Mouse (Mus musculus) limb, embryonic 11.5 days (tissue): ENCODE measurements around the gene Otud7a. TPM values are rescaled to one million over a fixed set of nuclear protein-coding genes. Genes with fewer than 3 reads are reported as not detected.

Source experiments
- ATAC-seq: fragments of 200-750 bp; cut with Nextera tagmentation; 2 replicates; pipeline ENCODE4 v1.8.0; 2017; ENCODE audit warnings: low read depth; ENCODE audit not compliant: insufficient number of reproducible peaks, low FRiP score, low TSS enrichment
- DNase-seq: peaks from one replicate; pipeline ENCODE4 v3.0.0-alpha.2; 2015; ENCODE audit warnings: low spot score
- H3K27ac ChIP-seq: fragments of 300-500 bp; sonication (generic); replicated peaks from 2 replicates; pipeline ENCODE4 v1.5.1; 2014; ENCODE audit warnings: low read depth, mild to moderate bottlenecking, low read length
- H3K27me3 ChIP-seq: fragments of 300-500 bp; sonication (generic); 2 replicates; pipeline ENCODE4 v1.6.1; 2014; ENCODE audit warnings: mild to moderate bottlenecking, low read length, mixed read lengths; ENCODE audit not compliant: control insufficient read depth, insufficient read depth
- H3K36me3 ChIP-seq: fragments of 300-500 bp; sonication (generic); 2 replicates; pipeline ENCODE4 v1.6.1; 2014; ENCODE audit warnings: mild to moderate bottlenecking, low read length, moderate library complexity, mixed read lengths; ENCODE audit not compliant: control insufficient read depth, insufficient read depth
- H3K4me1 ChIP-seq: fragments of 300-500 bp; sonication (generic); 2 replicates; pipeline ENCODE4 v1.6.1; 2014; ENCODE audit warnings: low read length, mixed read lengths; ENCODE audit not compliant: control insufficient read depth, insufficient read depth
- H3K4me2 ChIP-seq: fragments of 300-500 bp; sonication (generic); 2 replicates; pipeline ENCODE4 v1.6.1; 2014; ENCODE audit warnings: low read depth, mild to moderate bottlenecking, moderate library complexity; ENCODE audit not compliant: severe bottlenecking
- H3K4me3 ChIP-seq: fragments of 300-500 bp; sonication (generic); 2 replicates; pipeline ENCODE4 v1.5.1; 2014; ENCODE audit warnings: low read depth, low read length
- H3K9ac ChIP-seq: fragments of 300-500 bp; sonication (generic); 2 replicates; pipeline ENCODE4 v1.6.1; 2014; ENCODE audit warnings: mild to moderate bottlenecking, low read length
- H3K9me3 ChIP-seq: fragments of 300-500 bp; sonication (generic); 2 replicates; pipeline ENCODE4 v1.6.1; 2016; ENCODE audit warnings: low read length; ENCODE audit not compliant: control insufficient read depth
- WGBS: fragments of 180-500 bp; shearing (Covaris S2); extraction: QIAGEN DNeasy Blood & Tissue Kit; methylation state at CpG from one replicate; pipeline ENCODE4 v1.1.7; 2014; 5-methylcytosine and 5-hydroxymethylcytosine counted together
- polyA plus RNA-seq: library from polyadenylated mRNA; unstranded; fragments of >200 nt; fragmentation: Nextera tagmentation; extraction: Ambion mirVana; gene quantifications from 2 replicates; pipeline ENCODE4 v1.2.1, GENCODE M21; 2014

Otud7a gene
- polyA plus RNA-seq, 1 experiment from 2014 or later = 0.25 TPM

GRCm38 (mm10) chr7:63590305-63590704 is 145.8 kb downstream of the Otud7a start:
- H3K4me2 ChIP-seq = no peak overlapping the region
- ATAC-seq (no peak), DNase-seq (no peak)
- H3K4me3 ChIP-seq = no peak overlapping the region
- no peaks in the 10 kb centered on the region for H3K9me3 ChIP-seq
- no peak overlapping the region for H3K27ac ChIP-seq
- no peaks in the 10 kb centered on the region for H3K27me3 ChIP-seq
- no peaks in the 10 kb centered on the region for H3K4me1 ChIP-seq
- WGBS = 64% methylated on average over 2 of the region's 2 CpGs
- no peak overlapping the region for H3K9ac ChIP-seq
- H3K36me3 ChIP-seq = no peaks in the 10 kb centered on the region

- Histone ChIP-seq H3K36me3 (no peaks in the 10 kb centered on the region), H3K9me3 (no peaks in the 10 kb centered on the region), H3K4me1 (no peaks in the 10 kb centered on the region), H3K4me3 (no peak overlapping the region), H3K27ac (no peak overlapping the region), H3K27me3 (no peaks in the 10 kb centered on the region), H3K9ac (no peak overlapping the region), H3K4me2 (no peak overlapping the region)
- ATAC-seq (no peak), DNase-seq (no peak)
- 59% methylated on average over 4 of the region's 4 CpGs for WGBS
Observed at GRCm38 (mm10) chr7:63591322-63591721, 146.8 kb downstream of the Otud7a start.

DNA sequence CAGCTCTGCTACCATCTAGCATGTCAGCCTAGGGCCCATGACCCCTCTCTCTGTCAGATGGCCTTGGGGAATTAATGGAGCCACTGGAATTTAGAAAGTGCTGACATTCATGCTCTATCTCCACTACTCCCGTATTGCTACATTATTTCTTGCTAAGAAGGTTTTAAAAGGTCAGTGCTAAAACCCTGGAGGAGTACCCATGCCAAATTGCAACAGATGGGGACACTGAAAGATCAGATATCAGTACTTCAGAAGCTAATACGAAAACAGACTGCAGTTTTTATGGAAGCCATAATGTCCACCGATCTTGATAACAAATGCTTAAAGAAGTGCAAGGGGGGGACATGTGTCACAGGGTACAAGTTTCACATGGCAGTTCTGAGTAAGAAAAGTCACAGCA is 147.5 kb downstream of the Otud7a start:
- Histone ChIP-seq H3K36me3 (no peaks in the 10 kb centered on the region), H3K27ac (no peak overlapping the region), H3K27me3 (no peaks in the 10 kb centered on the region), H3K9me3 (no peaks in the 10 kb centered on the region), H3K4me2 (no peak overlapping the region), H3K9ac (no peak overlapping the region), H3K4me1 (no peaks in the 10 kb centered on the region), H3K4me3 (no peak overlapping the region)
- ATAC-seq = no peak
- DNase-seq = no peak
- 58% methylated on average over 3 of the region's 3 CpGs for WGBS

- no peak overlapping the region for H3K4me2 ChIP-seq
- no peak overlapping the region for H3K9ac ChIP-seq
- no peak for ATAC-seq
- no peaks in the 10 kb centered on the region for H3K9me3 ChIP-seq
- H3K27ac ChIP-seq = no peak overlapping the region
- no peak overlapping the region for H3K4me3 ChIP-seq
- H3K4me1 ChIP-seq = no peaks in the 10 kb centered on the region
- H3K36me3 ChIP-seq = no peaks in the 10 kb centered on the region
- no peak for DNase-seq
- WGBS = 98% methylated on average over 1 of the region's 1 CpGs
- no peaks in the 10 kb centered on the region for H3K27me3 ChIP-seq
Observed at GRCm38 (mm10) chr7:63604827-63605226, 160.3 kb downstream of the Otud7a start.

GRCm38 (mm10) chr7:63617018-63617417 is 172.5 kb downstream of the Otud7a start:
- Histone ChIP-seq H3K27ac (no peak overlapping the region), H3K9me3 (no peaks in the 10 kb centered on the region), H3K9ac (no peak overlapping the region), H3K36me3 (no peaks in the 10 kb centered on the region), H3K4me1 (no peaks in the 10 kb centered on the region), H3K4me3 (no peak overlapping the region), H3K27me3 (no peaks in the 10 kb centered on the region), H3K4me2 (no peak overlapping the region)
- ATAC-seq (no peak), DNase-seq (no peak)
- 86% methylated on average over 3 of the region's 3 CpGs for WGBS

DNA sequence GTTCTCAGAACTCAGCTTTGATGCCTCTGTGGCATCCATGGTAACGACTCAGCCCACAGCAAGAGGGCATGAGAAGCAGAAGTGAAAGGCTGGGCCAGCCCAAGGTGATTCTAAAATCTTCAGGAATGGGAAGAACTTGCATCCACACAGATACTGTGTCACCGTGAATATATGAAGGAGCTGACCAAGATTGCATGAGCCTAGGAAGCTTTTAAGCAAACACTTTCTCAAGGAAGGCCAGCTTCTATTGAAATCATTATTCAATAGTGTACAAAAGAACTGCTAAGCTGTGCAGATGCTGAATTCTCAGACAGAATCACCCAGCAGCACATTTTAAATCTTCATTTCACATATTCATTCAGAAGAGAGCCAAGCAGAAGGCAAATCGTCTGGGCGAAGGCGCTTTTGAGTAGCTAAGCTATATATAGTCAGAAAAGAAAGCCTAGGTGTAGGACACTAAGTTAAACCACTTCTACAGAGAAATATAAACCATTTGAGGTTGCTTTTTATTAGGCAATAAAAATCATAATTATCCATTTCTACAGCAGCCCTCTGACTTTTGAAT is 176.3 kb downstream of the Otud7a start:
- Histone ChIP-seq H3K27me3 (no peaks in the 10 kb centered on the region), H3K9ac (no peak overlapping the region), H3K4me3 (no peak overlapping the region), H3K27ac (no peak overlapping the region), H3K4me2 (no peak overlapping the region), H3K4me1 (no peaks in the 10 kb centered on the region), H3K36me3 (no peaks in the 10 kb centered on the region), H3K9me3 (no peaks in the 10 kb centered on the region)
- 93% methylated on average over 5 of the region's 5 CpGs for WGBS
- ATAC-seq = no peak
- no peak for DNase-seq

DNA sequence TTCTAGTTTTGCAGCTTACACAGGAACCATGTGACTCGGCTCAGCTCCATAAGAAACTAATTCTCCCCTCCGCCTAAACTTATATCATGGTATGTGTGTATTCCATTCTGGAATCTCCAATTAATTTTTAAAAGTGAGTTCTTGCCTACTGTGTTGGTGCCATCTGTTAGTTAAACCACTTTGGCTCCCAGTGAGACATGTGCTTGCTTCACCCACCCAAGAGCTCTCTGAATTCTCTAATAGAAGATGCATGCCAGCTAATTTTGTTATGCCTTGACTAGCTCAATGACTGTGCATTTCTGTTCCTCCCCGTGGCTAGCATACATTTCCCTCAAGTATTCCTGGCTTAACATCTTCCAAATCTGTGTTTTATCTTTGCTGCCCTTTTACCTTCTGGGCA is 193.1 kb downstream of the Otud7a start:
- Histone ChIP-seq H3K4me2 (no peak overlapping the region), H3K27ac (no peak overlapping the region), H3K9me3 (no peaks in the 10 kb centered on the region), H3K4me1 (no peaks in the 10 kb centered on the region), H3K27me3 (no peaks in the 10 kb centered on the region), H3K4me3 (no peak overlapping the region), H3K36me3 (no peaks in the 10 kb centered on the region), H3K9ac (no peak overlapping the region)
- DNase-seq (no peak), ATAC-seq (no peak)
- 85% methylated on average over 3 of the region's 3 CpGs for WGBS

- no peak overlapping the region for H3K9ac ChIP-seq
- H3K4me1 ChIP-seq = no peaks in the 10 kb centered on the region
- ATAC-seq = no peak
- H3K36me3 ChIP-seq = no peaks in the 10 kb centered on the region
- no peaks in the 10 kb centered on the region for H3K9me3 ChIP-seq
- no peak overlapping the region for H3K27ac ChIP-seq
- no peaks in the 10 kb centered on the region for H3K27me3 ChIP-seq
- 90% methylated on average over 1 of the region's 1 CpGs for WGBS
- DNase-seq = no peak
- H3K4me3 ChIP-seq = no peak overlapping the region
- H3K4me2 ChIP-seq = no peak overlapping the region
Observed at GRCm38 (mm10) chr7:63644002-63644401, 199.5 kb downstream of the Otud7a start.

GRCm38 (mm10) chr7:63647136-63647535 is 202.6 kb downstream of the Otud7a start:
- 74% methylated on average over 1 of the region's 1 CpGs for WGBS
- DNase-seq (no peak), ATAC-seq (no peak)
- no peaks in the 10 kb centered on the region for H3K9me3 ChIP-seq
- no peaks in the 10 kb centered on the region for H3K4me1 ChIP-seq
- no peaks in the 10 kb centered on the region for H3K27me3 ChIP-seq
- no peak overlapping the region for H3K27ac ChIP-seq
- H3K36me3 ChIP-seq = no peaks in the 10 kb centered on the region
- no peak overlapping the region for H3K4me3 ChIP-seq
- no peak overlapping the region for H3K9ac ChIP-seq
- no peak overlapping the region for H3K4me2 ChIP-seq
